Mouse (Mus musculus): ENCODE measurements around the gene Slc25a3.

Slc25a3 gene

DNA sequence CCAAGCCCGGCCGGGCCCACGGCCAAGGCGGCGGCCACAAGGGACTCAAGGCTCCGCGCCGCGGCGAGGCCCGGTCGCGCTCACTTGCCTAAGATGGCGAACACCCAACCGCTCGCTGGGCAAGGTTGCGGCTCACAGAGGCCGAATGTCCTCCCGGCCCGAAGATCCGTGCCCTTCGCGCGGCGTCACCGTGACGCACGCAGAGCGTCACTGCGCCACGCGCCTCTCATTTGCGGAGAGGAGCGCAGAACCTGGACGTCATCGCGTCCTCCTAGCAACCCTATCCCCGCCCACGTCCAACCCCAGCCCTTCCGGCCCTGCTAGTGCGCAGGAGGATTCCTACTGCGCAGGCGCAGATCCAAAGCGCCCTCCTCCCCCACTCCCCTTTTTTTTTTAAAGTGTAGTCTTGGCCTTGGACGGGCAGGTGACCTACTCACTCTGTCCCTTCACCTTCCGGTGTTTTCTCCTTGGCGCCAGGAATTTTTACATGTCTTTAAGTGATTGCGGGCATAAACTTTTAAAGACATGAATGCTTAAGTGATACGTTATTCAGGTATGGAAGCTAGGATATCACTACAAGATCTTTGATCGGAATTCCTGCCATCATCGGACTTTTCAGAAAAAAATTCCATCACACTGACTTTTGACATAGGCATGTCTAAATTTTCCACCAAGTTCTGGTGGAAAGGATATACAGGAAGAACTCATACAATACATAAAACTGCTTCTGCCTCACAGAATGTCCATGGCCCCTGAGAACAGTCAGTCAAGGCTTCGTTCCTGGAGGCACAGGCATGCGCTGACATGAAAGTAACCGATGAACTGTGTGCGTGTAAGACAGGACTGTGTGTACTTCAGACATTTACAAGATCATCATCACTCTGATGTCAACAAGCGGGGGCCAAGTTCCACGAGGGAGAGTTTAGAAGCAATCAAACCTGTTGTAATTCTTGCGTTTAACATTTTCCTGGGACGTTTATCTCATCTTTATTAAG lies at the start of gene Slc25a3:
Slc25a3 (minus strand) TSS at position 232 of the 995 bp plus-strand sequence.
- DNase-seq = peak; percentile 97 to 99

DNA sequence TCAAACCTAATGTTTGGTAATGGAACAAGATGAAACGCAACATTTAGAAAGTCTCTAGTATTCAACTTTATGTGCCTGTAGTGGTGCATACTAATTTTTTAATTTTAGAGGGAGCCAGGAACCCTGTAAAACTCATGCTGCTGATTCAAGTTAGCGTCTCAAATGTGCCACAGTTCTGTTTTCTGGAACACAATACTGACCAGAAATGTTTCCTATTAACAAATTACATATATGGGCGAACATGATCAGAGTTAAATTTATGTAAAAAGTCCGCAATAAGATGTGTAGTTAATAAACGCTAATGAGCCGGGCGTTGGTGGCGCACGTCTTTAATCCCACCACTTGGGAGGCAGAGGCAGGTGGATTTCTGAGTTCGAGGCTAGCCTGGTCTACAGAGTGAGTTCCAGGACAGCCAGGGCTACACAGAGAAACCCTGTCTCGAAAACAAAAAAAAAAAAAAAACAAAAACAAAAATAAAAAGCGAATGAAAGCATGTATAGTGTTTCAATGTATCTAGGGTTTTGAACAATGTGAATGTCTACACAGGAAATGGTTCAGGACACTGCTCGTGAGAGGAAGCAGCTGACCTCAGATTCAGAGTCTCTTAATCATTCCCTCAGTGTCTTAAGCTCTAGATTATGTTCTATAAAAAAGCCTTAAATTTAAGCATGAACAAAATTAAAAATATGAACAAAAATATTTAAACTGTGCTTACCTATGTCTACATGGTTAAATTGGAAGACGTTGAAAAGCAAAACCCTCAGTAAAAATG lies 48.7 kb upstream of the Slc25a3 start:
- DNase-seq = no peak

DNA sequence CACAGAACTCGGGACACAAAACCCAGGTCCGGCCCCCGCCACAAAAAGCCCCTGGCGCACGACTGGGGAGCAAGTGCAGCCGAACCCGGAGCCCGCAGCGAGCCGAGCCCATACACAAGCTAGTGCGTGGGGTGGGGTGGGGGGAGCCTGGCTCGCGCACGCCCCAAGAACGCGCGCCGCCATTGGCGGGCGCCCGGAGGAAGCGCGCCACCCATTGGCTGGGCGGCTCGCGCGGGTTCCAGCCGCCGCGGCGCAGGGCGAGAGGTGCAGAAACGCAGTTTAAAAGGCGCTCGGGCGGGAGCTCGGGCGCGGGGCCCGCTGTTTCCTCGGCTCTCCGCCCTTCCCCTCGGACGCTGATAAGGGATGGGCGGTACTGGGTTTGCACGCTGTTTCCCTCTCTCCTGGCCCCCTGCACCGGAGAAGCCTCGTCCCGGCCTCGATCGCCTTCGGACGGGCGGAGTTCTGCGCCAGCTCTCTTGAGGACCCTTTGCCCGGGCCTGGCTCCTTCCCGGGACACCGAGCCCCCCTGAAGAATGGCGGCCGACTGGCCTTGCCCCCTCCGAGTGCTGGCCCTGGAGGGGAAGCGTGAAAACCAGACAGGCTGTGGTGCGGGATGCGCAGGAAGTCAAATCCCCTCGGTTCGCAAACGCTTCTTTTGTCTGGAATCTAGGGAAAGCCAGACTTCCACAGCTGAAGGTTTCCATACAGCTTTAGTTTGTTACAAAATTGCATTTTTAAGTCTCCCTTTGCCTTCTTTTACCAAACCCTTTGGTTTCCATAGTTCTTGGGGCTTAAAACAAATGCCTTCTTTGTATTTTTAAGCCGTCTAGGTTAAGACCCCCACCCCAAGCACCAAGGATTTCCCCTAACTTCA lies 47.8 kb upstream of the Slc25a3 start:
- DNase-seq = peak; percentile 87 to 96

DNA sequence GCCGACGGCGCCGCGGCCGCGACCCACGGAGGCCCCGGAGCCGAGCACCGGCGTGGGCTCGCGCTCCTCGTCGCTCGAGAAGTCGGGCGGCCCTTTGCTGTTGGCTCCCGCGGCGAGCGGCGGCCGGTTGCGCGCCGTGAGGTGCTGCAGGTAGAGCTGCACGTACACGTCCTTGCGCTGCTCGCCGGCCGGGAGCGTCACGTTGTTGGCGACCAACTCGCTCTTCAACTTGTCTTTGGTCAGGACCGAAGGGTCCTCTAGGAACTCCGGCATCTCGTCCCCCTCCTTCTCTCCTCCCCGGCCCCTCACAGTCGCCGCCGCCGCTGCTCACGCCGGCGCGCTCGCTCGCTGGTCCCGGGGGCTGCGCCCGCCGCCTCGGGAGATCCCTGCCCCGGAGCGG lies 47.2 kb upstream of the Slc25a3 start:
- DNase-seq = peak; percentile 53 to 74

DNA sequence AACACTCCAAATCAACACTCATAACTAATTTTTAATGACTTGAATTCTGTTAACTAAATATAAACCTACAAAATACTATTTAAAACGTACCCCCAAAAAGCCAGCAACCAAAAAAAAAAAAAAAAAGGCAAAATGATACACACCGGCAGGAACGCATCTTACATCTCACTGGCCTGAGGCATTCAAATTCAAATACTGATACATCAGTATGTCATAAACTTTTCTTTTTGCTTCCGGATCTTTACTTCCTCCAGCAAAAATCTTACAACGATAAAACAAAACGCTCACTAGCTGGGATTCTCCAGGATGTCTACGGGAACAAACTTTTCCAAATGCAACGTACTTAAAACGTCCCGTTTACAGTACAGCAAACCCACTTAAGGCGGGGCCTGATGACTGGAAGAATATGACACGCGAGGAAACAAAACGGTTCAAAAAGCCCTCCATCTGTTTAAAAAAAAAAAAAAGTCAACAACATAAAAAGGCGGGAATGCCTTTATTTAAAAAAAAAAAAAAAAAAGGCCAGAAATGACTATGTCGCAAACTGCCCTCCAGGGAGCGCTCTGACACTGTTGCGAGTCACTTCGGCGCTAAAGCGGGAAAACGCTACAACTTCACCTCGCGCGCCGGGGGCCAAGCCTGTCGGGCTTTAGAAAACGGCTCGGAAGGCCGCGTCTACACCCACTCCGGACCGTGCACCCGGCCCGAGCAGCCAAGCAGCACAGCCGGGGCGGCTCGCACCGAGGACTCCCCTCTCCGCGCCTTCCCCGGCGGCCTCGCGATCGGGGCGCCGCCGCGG lies 46.5 kb upstream of the Slc25a3 start:
- DNase-seq = peak; percentile 91 to 92

DNA sequence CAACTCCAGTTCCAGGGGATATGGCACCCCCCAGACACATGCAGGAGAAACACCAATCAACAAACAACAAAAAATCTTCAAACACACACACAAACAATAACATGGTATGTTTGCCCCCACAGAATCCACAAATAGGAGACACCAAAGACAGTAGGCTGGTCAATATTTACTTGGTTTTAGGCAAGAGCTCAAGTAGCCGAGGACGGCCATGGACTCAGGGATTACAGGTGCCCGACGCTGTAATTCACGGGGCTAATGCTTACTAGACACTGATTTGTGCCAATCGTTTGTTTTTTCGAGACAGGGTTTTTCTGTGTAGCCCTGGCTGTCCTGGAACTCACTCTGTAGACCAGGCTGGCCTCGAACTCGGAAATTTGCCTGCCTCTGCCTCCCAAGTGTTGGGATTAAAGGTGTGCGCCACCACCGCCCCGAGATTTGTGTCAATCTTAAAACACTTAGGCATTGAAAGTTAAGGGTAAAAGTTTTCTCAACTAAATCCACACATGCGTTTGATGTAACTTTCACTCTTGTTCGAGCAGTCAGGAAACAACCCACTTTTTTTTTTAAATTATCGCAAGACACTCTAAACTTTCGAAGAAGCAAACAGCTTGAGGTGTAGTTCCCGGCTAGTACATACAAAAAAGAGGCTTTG lies 45.7 kb upstream of the Slc25a3 start:
- no peak for DNase-seq

DNA sequence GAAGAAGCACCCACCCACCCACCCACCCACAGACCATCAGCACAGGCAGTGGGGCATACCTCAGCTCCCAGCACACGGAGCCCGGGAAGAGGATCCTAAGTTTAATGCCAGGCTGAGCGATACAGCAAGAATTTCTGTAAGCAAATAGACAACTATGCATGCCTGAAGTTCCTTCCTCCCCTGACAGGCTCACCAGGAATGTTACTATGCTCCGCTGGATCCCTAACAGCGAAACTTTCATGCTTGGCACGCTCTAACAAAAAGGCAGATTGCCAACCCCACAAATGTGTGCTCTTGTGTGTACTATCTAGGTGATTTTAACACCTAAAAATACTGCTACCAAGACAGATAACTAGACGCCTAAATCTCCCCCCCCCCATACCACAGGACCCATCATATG lies 43.5 kb upstream of the Slc25a3 start:
- peak in 1 of 2 experiments; percentile 32 for DNase-seq

DNA sequence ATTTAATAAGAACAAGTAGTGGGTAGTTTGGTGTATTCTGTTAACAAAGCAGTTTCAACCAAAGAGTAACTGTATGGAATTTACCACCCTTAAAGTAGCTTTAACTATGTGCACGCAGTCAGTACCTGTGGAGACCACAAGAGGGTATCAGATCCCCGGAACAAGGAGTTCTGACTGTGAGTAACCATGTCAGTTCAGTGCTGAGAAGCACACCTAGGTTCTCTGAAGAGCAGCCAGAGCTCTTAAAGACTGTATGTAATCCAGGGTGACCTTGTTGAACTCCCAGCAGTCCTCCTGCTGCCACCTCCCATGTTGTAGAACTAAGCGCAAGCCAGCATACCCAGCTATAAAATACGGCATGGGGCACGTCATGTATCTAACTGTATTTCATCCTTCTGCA lies 43.0 kb upstream of the Slc25a3 start:
- peak; percentile 67 to 82 for DNase-seq

DNA sequence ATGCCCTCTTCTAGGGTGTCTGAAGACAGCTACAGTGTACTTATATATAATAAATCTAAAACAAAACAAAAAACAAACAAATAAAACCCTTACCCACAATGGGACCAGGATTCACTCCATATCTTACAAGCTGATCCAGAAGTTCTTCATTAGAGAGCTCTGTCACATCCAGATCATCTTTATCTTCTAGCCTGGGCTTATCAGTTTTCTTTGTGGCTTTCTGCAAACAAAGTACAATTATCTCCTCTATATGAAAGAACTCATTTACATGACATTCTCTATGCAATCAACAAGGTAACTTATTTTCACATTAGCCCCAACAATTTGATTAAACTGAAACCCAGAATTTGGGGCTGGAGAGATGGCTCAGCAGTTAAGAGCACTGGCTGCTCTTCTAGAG lies 42.0 kb upstream of the Slc25a3 start:
- DNase-seq = no peak

DNA sequence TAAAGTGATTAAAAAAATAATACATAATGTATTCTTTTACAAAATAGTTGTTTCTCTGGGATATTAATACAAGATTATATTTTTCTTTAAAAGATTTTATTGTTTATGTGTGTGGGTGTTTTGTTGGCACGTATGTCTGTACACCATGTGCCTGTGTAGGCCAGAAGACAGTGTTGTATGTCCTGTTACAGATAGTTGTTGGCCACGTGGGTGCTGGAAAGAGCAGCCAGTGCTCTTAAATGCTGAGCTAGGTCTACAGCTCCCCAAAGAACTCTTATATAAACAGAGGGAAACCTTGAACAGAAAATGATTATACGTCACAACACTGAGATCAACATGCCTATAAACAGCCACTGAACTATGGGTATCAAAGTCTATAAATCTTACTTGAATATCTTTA lies 40.6 kb upstream of the Slc25a3 start:
- DNase-seq = no peak

DNA sequence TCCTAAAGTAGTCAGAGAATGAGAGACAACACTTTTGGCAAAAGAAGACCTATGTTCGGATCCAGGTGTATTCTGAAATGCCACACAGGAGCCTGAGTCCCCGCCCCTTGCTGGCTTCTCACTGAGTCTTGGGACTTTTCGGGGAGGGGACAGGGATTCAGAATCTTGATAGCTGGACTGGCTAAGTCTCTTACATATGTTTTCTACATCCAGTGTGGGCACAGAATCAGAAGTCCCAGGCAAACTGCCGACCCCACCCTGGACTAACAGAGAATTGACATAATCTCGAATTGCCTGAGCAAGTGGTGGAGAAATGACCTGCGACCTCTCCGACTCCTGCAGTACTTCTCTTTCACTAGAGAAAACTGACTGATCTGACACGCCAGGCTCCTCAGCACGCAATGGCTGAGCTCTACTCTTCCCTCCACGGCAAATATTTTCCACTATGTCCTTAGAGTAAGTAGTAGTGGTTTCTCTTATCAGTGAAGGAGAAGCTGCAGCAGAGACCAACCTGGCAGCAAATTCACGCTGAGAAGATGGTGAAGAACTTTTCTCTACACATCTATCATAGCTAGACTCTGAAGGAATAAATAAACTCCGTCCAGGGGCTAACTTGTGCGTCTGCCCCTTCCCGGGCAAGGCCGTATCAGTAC lies 38.8 kb upstream of the Slc25a3 start:
- no peak for DNase-seq

DNA sequence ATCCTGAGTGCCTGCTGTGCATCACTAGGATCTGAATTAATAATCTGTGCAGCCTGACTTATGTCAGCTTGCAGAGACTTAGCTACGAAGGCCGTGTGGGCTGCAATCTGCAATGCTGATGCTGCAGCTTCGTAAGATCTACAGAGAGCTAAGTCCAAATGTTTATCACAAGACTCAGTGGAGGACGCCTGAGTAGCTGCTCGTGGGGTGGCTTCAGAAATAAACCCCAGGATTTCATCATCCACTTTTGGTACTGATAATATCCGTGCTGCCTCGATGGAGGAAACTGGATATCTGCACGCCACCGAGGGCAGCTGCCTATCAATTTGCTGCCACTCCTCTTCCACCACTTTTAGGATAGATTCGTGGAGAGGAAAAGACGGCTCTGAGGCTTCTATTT lies 38.2 kb upstream of the Slc25a3 start:
- no peak for DNase-seq

DNA sequence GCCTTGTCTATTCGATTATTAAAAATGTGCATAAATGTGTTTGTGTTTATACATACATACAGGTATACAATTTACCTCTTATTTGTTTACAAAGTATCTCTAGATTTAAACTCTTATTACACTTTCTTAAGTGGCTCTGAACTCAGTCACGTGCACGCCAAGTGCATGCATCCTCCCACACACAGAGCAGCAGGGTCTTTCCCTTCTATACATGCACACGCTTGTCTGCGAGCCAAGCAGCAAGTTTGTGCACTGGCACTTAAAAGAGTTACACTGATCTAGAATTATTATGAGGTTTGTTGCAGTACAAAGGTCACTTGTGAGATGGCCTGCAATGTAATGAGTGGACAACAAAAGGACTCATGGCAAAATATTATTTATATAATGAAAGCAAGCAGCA lies 37.1 kb upstream of the Slc25a3 start:
- DNase-seq = no peak

DNA sequence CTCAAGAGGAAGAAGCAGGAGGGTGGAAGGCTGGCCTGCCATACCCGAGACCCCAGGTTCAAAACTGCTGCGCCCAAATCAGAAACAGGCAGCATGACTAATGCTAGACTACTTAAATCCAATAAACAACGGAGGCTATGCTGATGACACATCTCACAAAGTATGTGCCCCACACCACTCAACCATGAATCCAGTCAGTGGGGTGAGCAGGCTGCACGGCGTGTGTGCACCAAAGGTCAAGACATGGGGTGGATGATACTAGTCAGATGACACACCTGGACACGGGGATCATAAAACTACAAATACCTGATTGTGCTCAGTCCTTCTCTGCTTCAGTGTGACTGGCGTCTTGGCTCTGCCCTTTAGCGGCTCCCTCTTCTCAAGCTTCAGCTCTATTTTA lies 34.6 kb upstream of the Slc25a3 start:
- DNase-seq = peak in 1 of 2 experiments; percentile 40

DNA sequence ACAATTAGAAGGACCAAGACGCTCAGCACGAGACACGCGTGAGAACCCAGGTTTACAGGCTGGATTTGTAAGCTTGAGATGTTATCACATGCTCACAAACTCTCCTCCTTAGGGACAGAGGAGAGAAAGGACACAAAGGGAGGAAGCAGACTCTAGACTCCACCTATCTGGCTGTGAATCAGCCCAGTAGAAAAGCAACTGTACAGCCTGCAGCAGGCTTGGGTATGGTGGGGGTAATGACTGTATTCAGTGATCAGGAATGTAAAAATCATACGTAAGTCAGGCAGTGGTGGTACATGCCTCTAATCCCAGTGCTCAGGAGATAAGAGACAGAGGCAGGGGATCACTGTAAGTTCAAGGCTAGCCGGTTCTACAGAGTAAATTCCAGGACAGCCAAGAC lies 32.5 kb upstream of the Slc25a3 start:
- no peak for DNase-seq

DNA sequence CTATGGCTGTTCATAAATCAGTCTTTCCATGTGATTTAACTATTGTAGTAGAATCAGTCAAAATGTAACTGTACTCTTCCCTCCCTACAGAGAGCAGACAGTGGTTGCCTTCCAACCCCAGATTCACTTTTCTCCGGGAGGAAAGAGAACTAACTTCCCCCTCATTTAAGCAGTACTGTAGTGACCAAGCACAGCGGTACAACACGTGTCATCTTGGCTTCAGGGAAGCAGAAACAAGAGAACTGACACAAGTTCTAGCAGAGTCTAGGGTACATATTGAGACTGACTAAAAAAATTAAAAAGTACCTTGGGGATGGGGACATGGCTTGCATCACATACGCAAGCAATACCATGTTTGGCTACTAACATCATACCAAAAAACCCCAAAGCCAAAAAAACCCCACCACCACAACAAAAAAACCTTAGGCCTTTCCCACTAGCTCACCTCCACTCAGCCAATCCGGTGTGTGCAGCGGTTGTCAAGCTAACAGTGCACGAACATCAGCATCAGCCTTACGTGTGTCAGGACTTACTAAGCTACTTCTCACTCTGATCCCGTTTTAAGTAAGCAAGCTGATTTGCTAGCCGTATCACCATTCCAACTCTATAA lies 30.1 kb upstream of the Slc25a3 start:
- no peak for DNase-seq

DNA sequence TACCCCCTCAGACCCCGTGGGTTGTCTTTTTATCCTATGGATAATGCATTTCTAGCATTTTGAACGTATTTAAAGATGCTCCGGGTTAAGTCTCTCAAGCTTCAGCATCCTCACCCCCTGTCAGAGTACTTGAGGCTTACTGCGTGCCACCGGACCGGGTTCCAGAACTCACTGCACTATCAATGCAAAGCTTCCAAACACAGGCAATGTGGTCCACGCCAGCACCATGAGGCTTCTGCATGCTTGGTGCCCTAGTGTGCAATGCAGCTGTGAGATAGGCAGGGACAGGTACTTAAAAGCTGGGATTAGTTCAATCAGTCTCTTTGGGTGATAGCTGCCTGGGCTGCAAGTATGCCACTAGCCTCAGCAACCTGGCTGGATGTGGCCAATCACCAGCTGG lies 21.6 kb upstream of the Slc25a3 start:
- no peak for DNase-seq

DNA sequence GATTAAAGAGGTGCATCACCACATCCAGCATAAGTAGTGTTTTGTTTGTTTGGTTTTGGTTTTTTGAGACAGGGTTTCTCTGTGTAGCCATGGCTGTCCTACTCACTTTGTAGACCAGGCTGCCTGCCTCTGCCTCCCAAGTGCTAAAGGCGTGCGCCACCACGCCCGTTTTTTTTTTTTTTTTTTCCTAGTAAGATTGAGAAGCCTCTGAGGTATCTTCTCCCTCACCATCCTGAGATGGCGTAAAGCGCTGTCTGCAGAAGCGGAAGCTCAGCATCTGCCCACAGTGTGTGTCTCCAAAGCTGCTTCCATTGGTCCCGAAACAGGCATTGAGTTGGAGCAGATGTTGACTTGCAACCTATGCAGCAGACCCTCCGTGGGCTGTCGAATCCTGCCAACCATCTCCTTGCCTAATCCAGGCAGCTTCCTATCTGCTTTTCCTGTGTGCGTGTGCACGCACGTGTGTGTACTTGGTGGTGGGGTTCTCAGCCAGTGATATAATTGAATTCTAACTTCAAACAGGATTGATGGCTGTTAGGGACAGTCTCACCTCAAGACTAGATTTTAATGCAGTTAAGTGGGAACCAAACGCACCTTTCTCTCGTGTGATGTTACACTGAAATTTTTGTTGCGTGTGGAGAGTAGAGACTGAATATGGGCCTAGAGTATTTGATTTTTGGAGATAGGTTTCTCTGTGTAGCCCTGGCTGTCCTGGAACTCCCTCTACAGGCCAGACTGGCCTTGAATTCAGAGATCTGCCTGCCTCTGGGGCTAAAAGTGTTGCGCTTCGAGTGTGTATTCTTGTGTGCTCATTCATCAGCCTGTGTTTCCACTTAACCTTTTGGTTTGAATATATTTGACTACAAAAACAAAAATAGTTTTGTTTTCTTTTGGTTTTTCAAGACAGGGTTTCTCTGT lies 19.7 kb upstream of the Slc25a3 start:
- DNase-seq = no peak

DNA sequence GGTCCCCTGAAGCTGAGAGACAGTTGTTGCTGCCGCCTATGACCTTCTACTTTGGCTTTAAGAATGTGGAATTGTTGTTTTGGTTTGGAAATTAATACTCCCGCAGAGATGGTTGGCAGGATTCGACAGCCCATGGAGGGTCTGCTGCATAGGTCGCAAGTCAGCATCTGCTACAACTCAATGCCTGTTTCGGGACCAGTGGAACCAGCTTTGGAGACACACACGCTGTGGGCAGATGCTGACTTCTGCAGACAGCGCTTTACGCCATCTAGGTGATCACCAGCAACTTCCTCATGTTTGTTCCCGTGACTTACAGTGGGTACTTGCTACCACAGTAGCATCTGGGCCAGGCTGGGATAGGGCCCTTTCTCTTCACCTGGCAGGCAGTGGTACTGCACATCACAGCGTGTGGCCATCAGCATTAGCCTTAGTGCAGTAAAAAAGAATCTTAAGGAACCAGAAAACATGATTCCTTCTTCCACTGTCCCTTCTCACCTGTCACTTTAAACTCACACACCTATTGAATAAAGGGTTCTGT lies 18.9 kb upstream of the Slc25a3 start:
- DNase-seq = no peak
